Comparison of ENCODE assay signal across 10 mouse cellular contexts in genomic region chr3:68744162-68744561, GRCm38 (mm10). TPM values are rescaled to one million over a fixed set of nuclear protein-coding genes. Genes with fewer than 3 reads are reported as not detected.
DNase-seq lines count a peak whose midpoint lies in the region; ATAC-seq and TF ChIP-seq lines count a peak whose summit lies in the region.
"Had no signal": no experiment of that assay in that cellular context is flagged by ENCODE, and none has a peak within 500 bp of the region (broad histone marks: within the 10 kb centered on the region; RNA-seq: fewer than 3 reads in every experiment).

No protein-coding gene starts in this region.

- H3K4me1 ChIP-seq in limb, embryonic 14.5 days (ENCODE audit: control insufficient read depth, insufficient read depth, low read length) = no peaks in the 10 kb centered on the region
- H3K4me1 ChIP-seq in limb, embryonic 10.5 days = no peaks in the 10 kb centered on the region

- H3K9me3 ChIP-seq in limb, embryonic 14.5 days (ENCODE audit: control insufficient read depth, low read length) = no peaks in the 10 kb centered on the region
- H3K9me3 ChIP-seq in limb, embryonic 10.5 days (replicated peaks) = no peaks in the 10 kb centered on the region

- no peak overlapping the region for H3K4me2 ChIP-seq in limb, embryonic 14.5 days (replicated peaks; ENCODE audit: low read depth, low read length, severe bottlenecking)

- ATAC-seq in cerebellum, adult (ENCODE audit: insufficient number of reproducible peaks, low FRiP score, low TSS enrichment) = no peak
- ATAC-seq in limb, embryonic 14.5 days (ENCODE audit: low FRiP score, low read depth) = no peak

- no peak overlapping the region for H3K27ac ChIP-seq in limb, embryonic 14.5 days (replicated peaks; ENCODE audit: low read depth, low read length)
- no peak overlapping the region for H3K27ac ChIP-seq in limb, embryonic 10.5 days

- no peak overlapping the region for H3K4me3 ChIP-seq in limb, embryonic 14.5 days (replicated peaks; ENCODE audit: low read length)
- no peak overlapping the region for H3K4me3 ChIP-seq in limb, embryonic 10.5 days

- no peaks in the 10 kb centered on the region for H3K27me3 ChIP-seq in limb, embryonic 14.5 days (ENCODE audit: control insufficient read depth, insufficient read depth, low read length)
- H3K27me3 ChIP-seq in limb, embryonic 10.5 days (ENCODE audit: low read depth, poor library complexity, severe bottlenecking) = no peaks in the 10 kb centered on the region

- H3K9ac ChIP-seq in limb, embryonic 14.5 days (ENCODE audit: low read depth, low read length, severe bottlenecking) = no peak overlapping the region

- TF ChIP-seq POLR2A in limb, embryonic 14.5 days (IDR thresholded peaks at IDR 0.05; ENCODE audit: borderline replicate concordance, extremely low read depth, insufficient read depth, insufficient read length) = no peak

- no peaks in the 10 kb centered on the region for H3K36me3 ChIP-seq in limb, embryonic 14.5 days (ENCODE audit: control insufficient read depth, insufficient read depth, low read length)
- no peaks in the 10 kb centered on the region for H3K36me3 ChIP-seq in limb, embryonic 10.5 days

- 71% methylated on average over 1 of the region's 1 CpGs for whole genome bisulfite sequencing in limb, embryonic 14.5 days
- 80% methylated on average over 1 of the region's 1 CpGs for WGBS in limb, embryonic 10.5 days

- peak; percentile 15 for DNase-seq in cerebellum, adult 9-10 months
- peak; percentile 71 for DNase-seq in limb, embryonic 14.5 days (ENCODE audit: low spot score)
- no peak for DNase-seq in limb, embryonic 10.5 days (ENCODE audit: low spot score)
- peak; percentile 9 for DNase-seq in c-Kit-positive CD71-positive TER-119-positive erythroid progenitor cells, embryonic 14.5 days (ENCODE audit: low spot score)
- peak; percentile 66 for DNase-seq in naive thymus-derived CD4-positive, alpha-beta T cell, adult 2 months (ENCODE audit: low read depth)
- no peak for DNase-seq in layer of hippocampus, postnatal 10 days (ENCODE audit: low spot score in 2 of 2)
- DNase-seq in adrenal gland, adult 18-20 months (ENCODE audit: low spot score in 2 of 2) = no peak
- DNase-seq: cerebellum, adult 18-20 months had no signal

RNA-seq across cellular contexts. Expression of gene Il12a, which starts 53.7 kb away (rescaled TPM):
- 0.05 and 0.19 TPM in 2 replicates for polyA plus RNA-seq in limb, embryonic 14.5 days (2012; rRNA removed)
- polyA plus RNA-seq in limb, embryonic 14.5 days (2014; fragmentation: Nextera tagmentation; extraction: Ambion mirVana) = not detected in 2 replicates
- 0.24 TPM in 1 of 2 replicates, not detected in the other for polyA plus RNA-seq in limb, embryonic 10.5 days (2016; fragmentation: Nextera tagmentation; extraction: Ambion mirVana)
- total RNA-seq in layer of hippocampus, postnatal 10 days (2021) = under 1 TPM in 1 of 2 experiments, not detected in 1; 0.62 TPM
- total RNA-seq in adrenal gland, adult 18-20 months (2021) = under 1 TPM; 0.35 to 0.40 TPM
- polyA plus RNA-seq: heart, embryonic 16.5 days had no signal

Comparison
In these comparisons a context has a peak if more than half of its experiments do, and no peak if none do; other contexts are left out.
1. DNase-seq: peak in cerebellum, adult 9-10 months (single experiment), limb, embryonic 14.5 days (single experiment), c-Kit-positive CD71-positive TER-119-positive erythroid progenitor cells, embryonic 14.5 days (single experiment) and naive thymus-derived CD4-positive, alpha-beta T cell, adult 2 months (single experiment); none in limb, embryonic 10.5 days (single experiment), layer of hippocampus, postnatal 10 days (0 of 2) and adrenal gland, adult 18-20 months (0 of 2).